Mouse (Mus musculus) limb, embryonic 15.5 days (tissue): ENCODE results near the gene Gja1. TPM values are rescaled to one million over a fixed set of nuclear protein-coding genes. Genes with fewer than 3 reads are reported as not detected.
"Not testable (repeated sequence)": the region's sequence is repeated elsewhere in the genome, so short reads cannot be mapped to it uniquely, and the experiment has no call there.

Source experiments
- ATAC-seq: fragments of 200-750 bp; cut with Nextera tagmentation; 2 replicates; pipeline ENCODE4 v1.8.0; 2017; ENCODE audit warnings: low read depth, moderate TSS enrichment; ENCODE audit not compliant: insufficient number of reproducible peaks, low FRiP score, low TSS enrichment
- H3K27ac ChIP-seq: fragments of 300-500 bp; sonication (generic); 2 replicates; pipeline ENCODE4 v1.5.1; 2015; ENCODE audit warnings: moderate library complexity, mild to moderate bottlenecking, inconsistent platforms
- H3K27me3 ChIP-seq: fragments of 300-500 bp; sonication (generic); 2 replicates; pipeline ENCODE4 v1.6.1; 2015; ENCODE audit warnings: inconsistent platforms
- H3K36me3 ChIP-seq: fragments of 300-500 bp; sonication (generic); 2 replicates; pipeline ENCODE4 v1.6.1; 2015; ENCODE audit warnings: inconsistent platforms
- H3K4me1 ChIP-seq: fragments of 300-500 bp; sonication (generic); 2 replicates; pipeline ENCODE4 v1.6.1; 2015; ENCODE audit warnings: inconsistent platforms
- H3K4me2 ChIP-seq: fragments of 300-500 bp; sonication (generic); 2 replicates; pipeline ENCODE4 v1.6.1; 2015; ENCODE audit warnings: mild to moderate bottlenecking, inconsistent platforms
- H3K4me3 ChIP-seq: fragments of 300-500 bp; sonication (generic); 2 replicates; pipeline ENCODE4 v1.5.1; 2015; ENCODE audit warnings: mild to moderate bottlenecking, inconsistent platforms
- H3K9ac ChIP-seq: fragments of 300-500 bp; sonication (generic); 2 replicates; pipeline ENCODE4 v1.6.1; 2015; ENCODE audit warnings: inconsistent platforms
- H3K9me3 ChIP-seq: fragments of 300-500 bp; sonication (generic); 2 replicates; pipeline ENCODE4 v1.6.1; 2016; ENCODE audit warnings: inconsistent platforms
- WGBS: fragments of 180-500 bp; shearing (Covaris S2); methylation state at CpG from one replicate; pipeline ENCODE4 v1.1.7; 2015; 5-methylcytosine and 5-hydroxymethylcytosine counted together
- polyA plus RNA-seq: library from polyadenylated mRNA; unstranded; fragments of >200 nt; fragmentation: Nextera tagmentation; extraction: Ambion mirVana; gene quantifications from 2 replicates; pipeline ENCODE4 v1.2.1, GENCODE M21; 2015

Gene Gja1
- polyA plus RNA-seq, 1 experiment from 2014 or later, result 448 TPM

DNA sequence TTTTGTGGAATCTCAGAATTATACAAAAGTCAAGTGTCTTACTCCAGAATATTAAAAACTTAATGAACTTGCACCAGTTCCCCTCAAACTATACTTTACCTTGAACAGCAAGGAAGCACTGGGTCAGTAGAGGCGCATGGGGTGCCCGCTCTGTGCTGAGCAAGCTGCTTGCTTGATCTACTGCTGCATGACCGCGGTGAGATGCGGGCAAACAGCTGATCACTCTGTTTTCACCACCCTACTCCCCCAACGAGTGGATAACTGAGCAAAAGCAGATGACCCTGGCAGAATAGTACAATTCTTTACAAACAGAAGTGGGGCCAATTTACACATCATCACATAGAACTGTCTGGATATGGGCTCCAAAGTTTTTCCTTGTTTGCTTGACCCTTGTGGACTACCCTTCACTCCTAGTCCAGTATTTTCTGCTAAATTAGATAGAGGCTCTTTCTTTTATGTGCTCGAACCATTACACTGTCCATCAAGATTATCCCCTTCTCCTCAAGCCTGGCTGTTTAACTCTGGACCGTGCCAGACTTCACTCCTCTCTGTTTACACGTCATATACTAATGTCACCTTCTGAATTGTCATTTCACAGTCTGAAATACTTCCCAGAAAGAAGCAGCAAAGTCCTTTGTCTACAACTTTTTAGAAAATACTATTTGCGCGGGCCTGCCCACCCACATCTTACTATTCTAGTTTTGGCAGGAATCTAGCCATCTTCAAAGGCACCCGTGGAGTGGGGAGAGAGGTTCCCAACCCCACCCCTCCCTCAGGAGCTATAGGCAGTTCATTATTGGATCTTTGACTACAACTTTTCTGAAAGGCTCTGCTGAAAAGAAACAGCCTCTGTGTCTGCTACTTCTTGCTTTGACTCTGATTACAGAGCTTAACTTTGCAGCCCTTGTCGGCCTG is 8.3 kb downstream of the Gja1 start:
- H3K4me1 ChIP-seq, result peaks cover 3% of the 10 kb centered on the region; the same call in 1 of the 2 replicates
- no peaks in the 10 kb centered on the region for H3K9me3 ChIP-seq
- peaks cover 33% of the 10 kb centered on the region for H3K36me3 ChIP-seq
- 72% methylated on average over 13 of the region's 13 CpGs for WGBS
- no peak overlapping the region for H3K9ac ChIP-seq
- H3K27me3 ChIP-seq, result no peaks in the 10 kb centered on the region
- 0 out of 2 replicates have a peak overlapping the region, but pooled peaks have one; percentile 9 for H3K27ac ChIP-seq
- no peak for ATAC-seq
- no peak overlapping the region for H3K4me3 ChIP-seq
- no peak overlapping the region for H3K4me2 ChIP-seq

DNA sequence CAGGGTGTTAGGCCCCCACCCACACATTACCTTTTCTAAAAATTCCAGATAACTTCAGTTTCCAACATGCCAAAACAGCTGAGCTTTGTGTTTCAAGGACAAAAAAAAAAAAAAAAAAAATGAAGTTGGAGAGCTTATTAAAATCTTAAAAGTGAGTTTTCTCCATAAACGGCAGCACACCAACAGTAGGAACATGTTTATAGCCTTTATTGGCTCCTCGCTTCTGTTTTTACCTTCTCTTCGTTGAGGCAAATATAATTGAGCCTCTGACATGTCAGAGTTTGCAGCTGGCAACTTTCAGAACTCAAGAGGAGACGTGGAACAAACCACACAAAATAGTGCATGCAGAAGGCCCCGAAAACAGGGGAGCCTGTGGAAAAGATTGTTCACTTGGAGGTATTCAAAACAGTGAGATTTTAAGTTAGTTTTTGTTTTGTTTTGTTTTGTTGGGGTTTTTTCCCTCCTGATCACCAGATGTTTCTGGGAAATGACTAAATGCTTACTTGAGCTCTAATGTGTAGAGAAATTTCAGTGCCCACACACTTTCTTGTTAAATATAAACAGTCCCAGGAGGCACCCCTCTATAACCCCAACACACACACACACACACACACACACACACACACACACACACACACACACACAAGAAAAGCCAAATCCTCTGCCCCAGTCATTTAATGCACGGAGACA is 16.1 kb downstream of the Gja1 start:
- Histone ChIP-seq H3K27ac (0 out of 2 replicates have a peak overlapping the region, but pooled peaks have one; percentile 6), H3K4me3 (no peak overlapping the region), H3K9me3 (no peaks in the 10 kb centered on the region), H3K27me3 (no peaks in the 10 kb centered on the region), H3K4me2 (no peak overlapping the region), H3K4me1 (no peaks in the 10 kb centered on the region), H3K9ac (no peak overlapping the region), H3K36me3 (peaks cover 27% of the 10 kb centered on the region)
- no peak for ATAC-seq
- WGBS, result 23% methylated on average over 6 of the region's 6 CpGs

DNA sequence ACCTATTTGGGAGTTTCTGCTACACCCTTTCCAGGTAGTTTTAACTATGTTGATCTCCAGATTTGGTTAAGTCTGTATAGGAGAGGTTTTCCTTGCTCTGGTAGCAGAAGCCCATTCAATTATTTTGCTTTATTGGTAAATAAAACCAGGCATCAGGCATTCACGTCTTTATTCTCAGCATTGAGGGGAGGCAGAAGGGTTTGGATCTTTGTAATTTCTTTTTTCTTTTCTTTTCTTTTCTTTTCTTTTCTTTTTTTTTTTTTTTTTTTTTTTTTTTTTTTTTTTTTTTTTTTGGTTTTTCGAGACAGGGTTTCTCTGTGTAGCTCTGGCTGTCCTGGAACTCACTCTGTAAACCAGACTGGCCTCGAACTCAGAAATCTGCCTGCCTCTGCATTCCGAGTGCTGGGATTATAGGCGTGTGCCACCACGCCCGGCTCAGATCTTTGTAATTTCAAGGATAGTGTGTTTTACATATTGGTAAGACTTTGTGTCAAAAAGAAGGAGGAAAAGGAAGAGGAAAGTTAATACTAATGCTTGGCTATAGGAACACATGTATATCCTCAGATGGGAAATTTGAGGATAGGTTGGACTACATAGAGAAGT is 16.8 kb downstream of the Gja1 start:
- peaks cover 20% of the 10 kb centered on the region for H3K36me3 ChIP-seq
- not testable (repeated sequence) for H3K27me3 ChIP-seq, H3K4me3 ChIP-seq, H3K27ac ChIP-seq, H3K4me2 ChIP-seq, ATAC-seq, H3K9me3 ChIP-seq, H3K4me1 ChIP-seq, H3K9ac ChIP-seq
- WGBS, result 78% methylated on average over 7 of the region's 7 CpGs

DNA sequence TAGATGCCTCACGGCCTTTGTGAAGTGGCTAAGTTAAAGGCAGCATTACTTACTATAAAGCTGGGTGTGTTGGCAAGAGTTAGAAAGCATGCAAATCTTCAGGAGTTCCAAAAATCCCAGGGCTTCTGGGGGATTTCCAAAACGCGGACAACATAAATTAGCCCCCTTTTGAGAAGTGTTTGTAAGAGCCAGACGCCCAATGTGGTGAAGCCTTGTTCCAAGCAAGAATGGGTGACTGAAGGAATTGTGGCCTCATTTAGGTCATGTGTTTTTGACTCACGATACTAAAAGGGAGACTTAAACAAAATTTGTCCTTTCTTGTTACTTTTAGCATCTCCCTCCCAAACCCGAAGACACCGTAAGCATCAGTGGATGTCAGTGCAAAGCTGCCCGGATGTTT is 20.7 kb downstream of the Gja1 start:
- ATAC-seq, result no peak
- whole genome bisulfite sequencing, result 62% methylated on average over 8 of the region's 8 CpGs

DNA sequence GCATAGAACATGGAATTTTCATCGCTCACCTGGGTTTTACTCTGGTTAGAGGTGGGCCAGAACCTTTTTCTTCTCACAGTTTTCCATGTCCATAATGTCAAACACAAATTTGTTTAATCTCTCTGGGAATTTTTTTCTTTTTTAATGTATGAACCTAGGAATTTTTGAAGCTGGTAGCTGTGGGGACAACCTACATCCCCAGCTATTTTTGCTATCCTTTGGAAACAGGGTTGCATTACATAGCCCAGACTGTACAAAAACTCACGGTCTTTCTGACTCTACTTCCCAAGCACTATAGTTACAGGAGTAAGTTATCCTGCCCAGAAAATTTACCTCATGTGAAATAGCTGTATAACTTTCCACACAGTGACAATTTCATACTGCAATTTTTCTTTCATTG is 21.2 kb downstream of the Gja1 start:
- H3K4me2 ChIP-seq, result no peak overlapping the region

More for the DNA sequence above, 20.7 kb downstream of the Gja1 start:
- Histone ChIP-seq H3K27me3 (no peaks in the 10 kb centered on the region), H3K4me2 (no peak overlapping the region), H3K9me3 (no peaks in the 10 kb centered on the region), H3K4me3 (no peak overlapping the region), H3K9ac (no peak overlapping the region), H3K27ac (no peak overlapping the region), H3K36me3 (no peaks in the 10 kb centered on the region), H3K4me1 (no peaks in the 10 kb centered on the region)

DNA sequence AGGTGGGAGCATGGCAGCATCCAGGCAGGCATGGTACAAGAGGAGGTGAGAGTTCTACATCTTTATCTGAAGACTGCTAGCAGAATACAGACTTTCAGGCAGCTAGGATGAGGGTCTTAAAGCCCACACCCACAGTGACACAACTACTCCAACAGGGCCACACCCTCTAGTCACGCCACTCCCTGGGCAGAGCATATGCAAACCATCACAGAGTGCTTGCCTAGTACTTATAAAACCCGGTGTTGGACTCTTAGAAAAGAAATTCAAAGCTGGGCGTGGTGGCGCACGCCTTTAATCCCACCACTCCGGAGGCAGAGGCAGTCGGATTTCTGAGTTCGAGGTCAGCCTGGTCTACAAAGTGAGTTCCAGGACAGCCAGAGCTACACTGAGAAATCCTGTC is 24.3 kb downstream of the Gja1 start:
- not testable (repeated sequence) for H3K4me2 ChIP-seq, H3K4me1 ChIP-seq, H3K36me3 ChIP-seq, ATAC-seq, H3K27me3 ChIP-seq, H3K9ac ChIP-seq, H3K4me3 ChIP-seq, H3K9me3 ChIP-seq, H3K27ac ChIP-seq
- WGBS, result 91% methylated on average over 8 of the region's 8 CpGs

More for the DNA sequence above, 21.2 kb downstream of the Gja1 start:
- no peaks in the 10 kb centered on the region for H3K36me3 ChIP-seq
- H3K9me3 ChIP-seq, result no peaks in the 10 kb centered on the region
- WGBS, result 93% methylated on average over 2 of the region's 2 CpGs
- no peak overlapping the region for H3K9ac ChIP-seq
- ATAC-seq, result no peak
- H3K4me3 ChIP-seq, result no peak overlapping the region
- no peaks in the 10 kb centered on the region for H3K27me3 ChIP-seq
- no peaks in the 10 kb centered on the region for H3K4me1 ChIP-seq
- H3K27ac ChIP-seq, result no peak overlapping the region

DNA sequence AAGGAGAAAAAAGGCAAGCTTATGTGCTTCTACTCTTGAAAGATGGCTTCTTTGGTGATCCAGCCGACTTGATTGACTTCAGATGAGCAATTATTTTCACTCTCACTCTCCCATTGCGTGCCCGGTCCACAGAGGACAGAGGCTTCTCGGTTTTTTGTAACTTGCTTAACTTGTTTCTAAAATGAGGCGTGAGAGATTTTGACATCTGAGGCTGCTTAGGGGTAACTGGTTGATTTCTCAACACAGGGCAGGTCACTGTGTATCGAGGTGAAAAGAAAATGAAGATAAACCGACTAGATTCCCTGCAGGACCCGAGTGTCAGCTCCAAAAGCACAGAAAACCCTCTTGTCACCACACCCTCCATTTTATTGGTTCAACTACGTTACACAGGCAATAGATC is 28.8 kb downstream of the Gja1 start:
- no peak overlapping the region for H3K4me2 ChIP-seq
- WGBS, result 52% methylated on average over 9 of the region's 9 CpGs
- H3K4me3 ChIP-seq, result no peak overlapping the region
- H3K36me3 ChIP-seq, result no peaks in the 10 kb centered on the region
- no peaks in the 10 kb centered on the region for H3K4me1 ChIP-seq
- H3K27ac ChIP-seq, result 0 out of 2 replicates have a peak overlapping the region, but pooled peaks have one; percentile 7
- H3K9ac ChIP-seq, result no peak overlapping the region
- H3K9me3 ChIP-seq, result no peaks in the 10 kb centered on the region
- no peak; the same call in 1 of the 2 replicates for ATAC-seq
- no peaks in the 10 kb centered on the region for H3K27me3 ChIP-seq

DNA sequence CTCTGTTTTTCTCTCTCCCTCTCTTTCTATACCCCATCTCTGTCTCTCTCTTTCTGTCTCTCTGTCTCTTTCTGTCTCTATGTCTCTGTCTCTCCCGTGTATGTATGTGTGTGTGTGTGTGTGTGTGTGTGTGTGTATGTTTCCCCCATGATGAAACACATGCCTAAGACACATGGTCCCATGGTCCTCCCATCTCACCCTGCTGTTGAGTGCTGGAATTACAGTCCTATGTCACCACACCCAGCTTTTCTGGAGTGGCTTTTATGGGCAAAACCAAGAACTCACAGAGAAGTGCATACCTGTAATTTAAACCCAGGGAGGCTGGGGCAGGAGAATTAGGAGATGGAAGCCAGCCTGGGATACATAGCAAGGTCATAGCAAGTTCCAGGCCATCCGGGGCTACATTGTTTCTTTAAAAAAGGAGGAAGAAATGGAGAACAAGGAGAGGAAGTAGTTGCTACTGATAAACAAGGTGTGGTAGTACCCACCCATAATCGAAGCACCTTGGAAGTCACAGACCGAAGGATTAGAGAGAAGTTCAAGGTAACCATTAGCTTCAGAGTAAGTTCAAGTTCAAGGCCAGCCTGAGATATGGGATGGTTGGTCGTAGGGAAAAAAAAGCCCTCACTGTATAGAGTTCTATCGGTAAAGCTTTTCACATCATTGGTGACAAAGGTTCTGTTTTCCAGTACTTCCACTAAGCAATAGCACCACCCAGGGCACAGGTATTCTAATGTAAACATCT is 29.4 kb downstream of the Gja1 start:
- 89% methylated on average over 6 of the region's 6 CpGs for WGBS
- no peaks in the 10 kb centered on the region for H3K27me3 ChIP-seq
- no peak overlapping the region for H3K9ac ChIP-seq
- no peak overlapping the region for H3K4me2 ChIP-seq
- no peak overlapping the region for H3K4me3 ChIP-seq
- no peaks in the 10 kb centered on the region for H3K9me3 ChIP-seq
- no peaks in the 10 kb centered on the region for H3K4me1 ChIP-seq
- no peaks in the 10 kb centered on the region for H3K36me3 ChIP-seq
- no peak for ATAC-seq
- peak overlapping the region; percentile 7; the same call in 1 of the 2 replicates for H3K27ac ChIP-seq

DNA sequence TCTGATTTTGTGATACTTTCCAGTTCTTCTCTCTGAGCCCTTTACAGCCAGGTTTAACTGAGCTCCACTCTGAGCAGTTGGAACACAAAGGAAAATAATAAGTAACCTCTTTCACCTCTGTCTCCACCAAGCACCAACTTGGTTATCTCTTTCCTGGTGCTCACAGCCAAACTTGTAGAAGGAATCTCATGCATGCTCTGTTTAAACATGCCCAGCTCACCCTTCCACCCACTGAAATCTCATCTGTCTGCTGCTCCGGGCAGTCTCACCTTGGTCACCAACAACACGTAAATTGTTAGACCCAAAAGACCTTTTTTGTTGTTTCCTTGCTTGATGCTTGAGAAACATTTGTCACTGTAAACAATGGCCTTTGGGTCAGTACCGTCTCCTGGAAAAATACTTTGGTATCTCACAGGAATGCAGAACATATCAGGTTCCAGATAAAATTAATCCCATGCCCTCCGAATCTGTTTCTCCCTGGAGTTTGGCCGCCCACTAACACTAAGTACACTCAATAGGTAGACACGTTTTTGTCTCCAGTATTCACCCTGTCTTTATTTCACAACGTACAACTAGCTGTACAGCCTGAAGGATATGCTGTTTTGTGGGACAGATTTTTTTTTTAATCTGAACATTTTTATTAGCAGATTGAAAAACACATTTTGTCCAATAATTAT is 38.9 kb downstream of the Gja1 start:
- Histone ChIP-seq H3K4me2 (no peak overlapping the region), H3K9me3 (no peaks in the 10 kb centered on the region), H3K27ac (no peak overlapping the region), H3K9ac (no peak overlapping the region), H3K36me3 (no peaks in the 10 kb centered on the region), H3K4me3 (no peak overlapping the region), H3K4me1 (no peaks in the 10 kb centered on the region), H3K27me3 (no peaks in the 10 kb centered on the region)
- ATAC-seq, result no peak
- WGBS, result 71% methylated on average over 7 of the region's 7 CpGs

DNA sequence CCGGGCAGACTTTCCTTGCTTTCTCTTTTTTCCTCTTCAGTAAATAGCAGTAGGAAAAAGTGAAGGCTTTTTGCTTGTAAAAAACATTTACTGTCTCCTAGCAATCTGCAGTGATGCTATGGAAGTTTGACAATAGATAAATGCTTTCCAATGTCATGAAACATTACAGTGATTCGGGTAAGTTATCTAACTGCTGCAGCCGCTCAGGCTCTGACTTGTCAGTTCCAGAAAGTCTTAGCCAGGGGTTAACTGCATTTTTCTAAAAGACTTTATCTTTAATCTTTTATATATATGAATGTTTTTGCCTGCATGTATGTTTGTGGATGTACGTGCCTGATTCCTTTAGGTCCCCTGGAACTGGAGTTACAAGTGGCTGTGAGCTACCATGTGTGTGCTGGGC is 45.4 kb downstream of the Gja1 start:
- no peak for ATAC-seq
- Histone ChIP-seq H3K36me3 (no peaks in the 10 kb centered on the region), H3K9me3 (no peaks in the 10 kb centered on the region), H3K4me1 (peaks cover 5% of the 10 kb centered on the region; the same call in 1 of the 2 replicates), H3K4me2 (no peak overlapping the region), H3K27ac (no peak overlapping the region), H3K9ac (no peak overlapping the region), H3K4me3 (no peak overlapping the region), H3K27me3 (no peaks in the 10 kb centered on the region)
- 74% methylated on average over 4 of the region's 4 CpGs for WGBS
